Mouse (Mus musculus) midbrain, postnatal 0 days (tissue): ENCODE data around the gene Cnppd1. TPM values are rescaled to one million over a fixed set of nuclear protein-coding genes. Genes with fewer than 3 reads are reported as not detected.
A peak's percentile ranks its signal among the peaks of the same experiment; 100 is the strongest.

Source experiments
- ATAC-seq: fragments of 200-750 bp; cut with Nextera tagmentation; 2 replicates; pipeline ENCODE4 v1.8.0; 2017; ENCODE audit warnings: moderate number of reproducible peaks, mild to moderate bottlenecking, moderate TSS enrichment, moderate library complexity; ENCODE audit not compliant: low FRiP score
- DNase-seq: peaks from one replicate; pipeline ENCODE4 v3.0.0-alpha.2; 2015; ENCODE audit warnings: low spot score
- H3K27ac ChIP-seq: fragments of 300-500 bp; sonication (generic); 2 replicates; pipeline ENCODE4 v1.5.1; 2014; ENCODE audit warnings: low read depth, mild to moderate bottlenecking, low read length, mixed read lengths
- H3K27me3 ChIP-seq: fragments of 300-500 bp; sonication (generic); 2 replicates; pipeline ENCODE4 v1.6.1; 2014; ENCODE audit warnings: low read length, control low read depth, mixed read lengths; ENCODE audit not compliant: insufficient read depth
- H3K36me3 ChIP-seq: fragments of 300-500 bp; sonication (generic); 2 replicates; pipeline ENCODE4 v1.6.1; 2014; ENCODE audit warnings: low read length, control low read depth, mixed read lengths; ENCODE audit not compliant: insufficient read depth
- H3K4me1 ChIP-seq: fragments of 300-500 bp; sonication (generic); 2 replicates; pipeline ENCODE4 v1.6.1; 2014; ENCODE audit warnings: mild to moderate bottlenecking, control low read depth, antibody characterized with exemption, low read length, mixed read lengths; ENCODE audit not compliant: insufficient read depth
- H3K4me2 ChIP-seq: fragments of 300-500 bp; sonication (generic); 2 replicates; pipeline ENCODE4 v1.6.1; 2014; ENCODE audit warnings: low read depth, mild to moderate bottlenecking, low read length, mixed read lengths; ENCODE audit not compliant: poor library complexity, severe bottlenecking
- H3K4me3 ChIP-seq: fragments of 300-500 bp; sonication (generic); 2 replicates; pipeline ENCODE4 v1.5.1; 2014; ENCODE audit warnings: low read depth, mild to moderate bottlenecking, low read length, moderate library complexity
- H3K9ac ChIP-seq: fragments of 300-500 bp; sonication (generic); replicated peaks from 2 replicates; pipeline ENCODE4 v1.6.1; 2014; ENCODE audit warnings: mild to moderate bottlenecking, low read length, moderate library complexity, mixed read lengths; ENCODE audit not compliant: poor library complexity, severe bottlenecking
- H3K9me3 ChIP-seq: fragments of 300-500 bp; sonication (generic); 2 replicates; pipeline ENCODE4 v1.6.1; 2016; ENCODE audit warnings: low read length, control low read depth
- CTCF ChIP-seq: IDR thresholded peaks from 2 replicates; pipeline ENCODE4 v1.5.1; 2016; ENCODE audit warnings: antibody characterized with exemption, mild to moderate bottlenecking
- WGBS: fragments of 180-500 bp; shearing (Covaris S2); extraction: QIAGEN DNeasy Blood & Tissue Kit; methylation state at CpG from one replicate; pipeline ENCODE4 v1.1.7; 2014; 5-methylcytosine and 5-hydroxymethylcytosine counted together
- polyA plus RNA-seq: library from polyadenylated mRNA; unstranded; fragments of >200 nt; fragmentation: Nextera tagmentation; extraction: Ambion mirVana; gene quantifications from 2 replicates; pipeline ENCODE4 v1.2.1, GENCODE M21; 2015
- total RNA-seq: library from RNA; depleted of rRNA; stranded (reverse); fragments of >200 nt; gene quantifications from 2 replicates; pipeline ENCODE4 v1.2.3, GENCODE M21; 2014; rRNA removed

Gene Cnppd1
- total and polyA plus RNA-seq, 2 experiments from 2014 or later: 48.4 to 50.5 TPM

GRCm38 (mm10) chr1:75125418-75125817, 17.1 kb downstream of the Cnppd1 start:
- Histone ChIP-seq H3K4me2 (peak overlapping the region; percentile 50), H3K27ac (peak overlapping the region; percentile 82), H3K27me3 (no peaks in the 10 kb centered on the region), H3K4me3 (peak overlapping the region; percentile 61), H3K9me3 (no peaks in the 10 kb centered on the region), H3K36me3 (no peaks in the 10 kb centered on the region), H3K9ac (peak overlapping the region; percentile 66; the same call in 1 of the 2 replicates), H3K4me1 (no peaks in the 10 kb centered on the region)
- 34% methylated on average over 5 of the region's 5 CpGs for WGBS
- TF ChIP-seq CTCF: no peak
- ATAC-seq (no peak), DNase-seq (no peak)

DNA sequence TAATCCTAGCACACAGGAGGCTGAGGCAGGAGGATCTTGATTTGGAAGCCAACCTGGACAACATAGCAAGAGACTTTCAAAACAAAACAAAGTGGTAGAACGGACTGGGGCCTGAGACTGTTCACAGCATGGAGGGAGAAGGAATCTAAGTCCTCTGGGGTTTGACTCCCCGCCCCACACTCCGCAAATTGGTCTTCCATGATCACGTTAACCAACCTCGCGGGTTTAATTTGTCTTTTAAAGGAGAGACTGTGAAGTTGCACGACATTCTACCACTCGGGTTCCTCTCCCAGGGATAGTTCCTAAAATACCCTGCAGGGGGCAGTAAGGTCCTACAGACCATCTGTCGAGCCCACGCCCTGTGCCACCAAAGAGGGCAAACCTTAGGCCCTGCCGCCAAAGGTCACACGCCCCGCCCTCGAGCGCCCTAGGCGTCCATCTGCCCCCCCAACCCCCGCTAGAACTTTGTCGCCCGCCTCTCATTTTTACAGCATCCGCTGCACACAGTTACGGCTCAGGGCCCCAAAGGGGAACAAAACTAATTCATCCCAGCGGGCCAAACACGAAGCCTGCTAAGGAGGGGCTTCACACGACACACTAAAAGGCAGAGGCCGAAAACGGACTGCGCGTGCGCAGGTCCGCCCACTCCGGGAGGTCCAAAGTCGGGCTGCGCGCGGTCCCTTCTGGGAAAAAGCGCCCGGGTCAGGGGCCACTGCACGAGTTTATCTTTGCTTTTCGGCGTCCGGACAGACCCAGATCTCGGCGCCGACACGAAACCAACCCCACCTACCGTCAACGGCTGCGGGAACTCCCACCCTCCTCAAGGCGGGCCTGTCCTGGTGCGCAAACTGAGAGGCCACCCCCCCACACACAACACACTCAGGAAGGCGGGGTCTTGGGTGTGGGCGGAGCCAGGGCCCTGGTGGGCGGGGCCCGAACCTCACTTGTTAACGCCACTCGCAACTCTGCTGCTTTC, 17.9 kb downstream of the Cnppd1 start, which contains the start of gene Nhej1:
Nhej1 (minus strand) TSS at position 855 of the 976 bp plus-strand sequence.
- TF ChIP-seq CTCF: peak; percentile 83
- WGBS: 1% methylated on average over 55 of the region's 56 CpGs
- Histone ChIP-seq H3K27me3 (no peaks in the 10 kb centered on the region), H3K4me2 (peak within 1 kb of the TSS; percentile 50), H3K27ac (peak within 1 kb of the TSS; percentile 82), H3K9ac (peak within 1 kb of the TSS; percentile 66), H3K4me3 (peak within 1 kb of the TSS; percentile 61), H3K9me3 (no peaks in the 10 kb centered on the region), H3K36me3 (no peaks in the 10 kb centered on the region), H3K4me1 (no peaks in the 10 kb centered on the region)
- DNase-seq (peak; percentile 98), ATAC-seq (peak; percentile 96)

DNA sequence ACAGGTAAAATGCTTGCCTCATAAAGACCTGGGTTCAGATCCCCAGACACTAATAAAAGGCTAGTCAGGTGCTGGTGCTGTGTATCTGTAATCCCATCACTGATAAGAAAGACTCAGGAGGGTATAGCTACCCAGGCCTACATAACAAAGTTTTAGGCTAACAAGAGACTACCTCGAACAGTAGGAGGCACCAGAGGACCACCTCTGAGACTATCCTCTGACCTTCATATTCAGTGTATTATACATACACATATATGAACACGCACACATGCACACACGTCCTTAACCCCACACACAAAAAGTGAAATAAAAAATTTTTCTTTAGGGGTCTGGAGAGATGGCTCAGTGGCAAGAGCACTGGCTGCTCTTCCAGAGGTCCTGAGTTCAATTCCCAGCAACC, 20.3 kb downstream of the Cnppd1 start:
- no peak overlapping the region for H3K27ac ChIP-seq
- no peak overlapping the region for H3K4me2 ChIP-seq
- 80% methylated on average over 3 of the region's 3 CpGs for WGBS
- H3K4me3 ChIP-seq: no peak overlapping the region
- no peaks in the 10 kb centered on the region for H3K36me3 ChIP-seq
- peak; percentile 22; the same call in 1 of the 2 replicates for TF ChIP-seq CTCF
- H3K9ac ChIP-seq: no peak overlapping the region
- no peaks in the 10 kb centered on the region for H3K9me3 ChIP-seq
- ATAC-seq (no peak), DNase-seq (no peak)
- no peaks in the 10 kb centered on the region for H3K27me3 ChIP-seq
- no peaks in the 10 kb centered on the region for H3K4me1 ChIP-seq

Other genes starting within 250 kb of the Cnppd1 start
- not detected in 2 replicates for gene Cryba2, start 249.6 kb downstream of the Cnppd1 start, total RNA-seq
- gene Cryba2, start 249.6 kb downstream of the Cnppd1 start, polyA plus RNA-seq: 0.49 and 0.80 TPM in 2 replicates
- gene Cfap65, start 207.1 kb downstream of the Cnppd1 start, total RNA-seq: 4.0 and 4.1 TPM in 2 replicates
- 0.94 and 1.5 TPM in 2 replicates for gene Cfap65, start 207.1 kb downstream of the Cnppd1 start, polyA plus RNA-seq
- gene Ihh, start 191.0 kb downstream of the Cnppd1 start, total RNA-seq: 0.16 and 1.2 TPM in 2 replicates
- 0.21 TPM in 2 replicates for gene Ihh, start 191.0 kb downstream of the Cnppd1 start, polyA plus RNA-seq
- 1.8 and 2.4 TPM in 2 replicates for gene Nhej1, start 17.5 kb downstream of the Cnppd1 start, total RNA-seq
- 2.9 and 3.4 TPM in 2 replicates for gene Nhej1, start 17.5 kb downstream of the Cnppd1 start, polyA plus RNA-seq
- not detected in 2 replicates for gene Slc23a3, start 8.8 kb downstream of the Cnppd1 start, total RNA-seq
- gene Slc23a3, start 8.8 kb downstream of the Cnppd1 start, polyA plus RNA-seq: not detected in 2 replicates
- gene Retreg2, start 67 bp upstream of the Cnppd1 start, total RNA-seq: 220 and 228 TPM in 2 replicates
- 145 TPM in 2 replicates for gene Retreg2, start 67 bp upstream of the Cnppd1 start, polyA plus RNA-seq
- 28.5 and 38.4 TPM in 2 replicates for gene Zfand2b, start 25.9 kb upstream of the Cnppd1 start, total RNA-seq
- 41.1 and 42.5 TPM in 2 replicates for gene Zfand2b, start 25.9 kb upstream of the Cnppd1 start, polyA plus RNA-seq
- gene Abcb6, start 37.7 kb upstream of the Cnppd1 start, total RNA-seq: 43.5 and 44.6 TPM in 2 replicates
- 46.7 and 49.1 TPM in 2 replicates for gene Abcb6, start 37.7 kb upstream of the Cnppd1 start, polyA plus RNA-seq
- 20.1 and 27.7 TPM in 2 replicates for gene Ankzf1, start 49.4 kb upstream of the Cnppd1 start, total RNA-seq
- 15.7 and 17.0 TPM in 2 replicates for gene Ankzf1, start 49.4 kb upstream of the Cnppd1 start, polyA plus RNA-seq
- 97.0 and 135 TPM in 2 replicates for gene Atg9a, start 49.5 kb upstream of the Cnppd1 start, total RNA-seq
- gene Atg9a, start 49.5 kb upstream of the Cnppd1 start, polyA plus RNA-seq: 71.8 and 75.6 TPM in 2 replicates
- gene Glb1l, start 68.1 kb upstream of the Cnppd1 start, total RNA-seq: 18.3 and 25.6 TPM in 2 replicates
- 18.2 and 18.4 TPM in 2 replicates for gene Glb1l, start 68.1 kb upstream of the Cnppd1 start, polyA plus RNA-seq
- gene Stk16, start 68.1 kb upstream of the Cnppd1 start, total RNA-seq: 98.8 and 130 TPM in 2 replicates
- 111 and 113 TPM in 2 replicates for gene Stk16, start 68.1 kb upstream of the Cnppd1 start, polyA plus RNA-seq
- gene Tuba4a, start 77.2 kb upstream of the Cnppd1 start, total RNA-seq: 99.2 and 165 TPM in 2 replicates
- gene Tuba4a, start 77.2 kb upstream of the Cnppd1 start, polyA plus RNA-seq: 87.0 and 115 TPM in 2 replicates
- not detected in 2 replicates for gene A630095N17Rik, start 89.4 kb upstream of the Cnppd1 start, total RNA-seq
- not detected in 2 replicates for gene A630095N17Rik, start 89.4 kb upstream of the Cnppd1 start, polyA plus RNA-seq
- gene Dnajb2, start 93.7 kb upstream of the Cnppd1 start, total RNA-seq: 43.6 and 46.7 TPM in 2 replicates
- 61.7 and 65.1 TPM in 2 replicates for gene Dnajb2, start 93.7 kb upstream of the Cnppd1 start, polyA plus RNA-seq
- 116 and 127 TPM in 2 replicates for gene Ptprn, start 121.8 kb upstream of the Cnppd1 start, total RNA-seq
- gene Ptprn, start 121.8 kb upstream of the Cnppd1 start, polyA plus RNA-seq: 51.4 and 52.2 TPM in 2 replicates
- gene Resp18, start 135.7 kb upstream of the Cnppd1 start, total RNA-seq: 302 and 332 TPM in 2 replicates
- gene Resp18, start 135.7 kb upstream of the Cnppd1 start, polyA plus RNA-seq: 409 and 416 TPM in 2 replicates
- gene Dnpep, start 175.3 kb upstream of the Cnppd1 start, total RNA-seq: 145 TPM in 2 replicates
- gene Dnpep, start 175.3 kb upstream of the Cnppd1 start, polyA plus RNA-seq: 128 and 139 TPM in 2 replicates
- 1.9 and 2.6 TPM in 2 replicates for gene Des, start 217.6 kb upstream of the Cnppd1 start, total RNA-seq
- gene Des, start 217.6 kb upstream of the Cnppd1 start, polyA plus RNA-seq: 1.4 and 1.6 TPM in 2 replicates
- 62.9 and 70.6 TPM in 2 replicates for gene Speg, start 232.6 kb upstream of the Cnppd1 start, total RNA-seq
- 22.0 and 23.7 TPM in 2 replicates for gene Speg, start 232.6 kb upstream of the Cnppd1 start, polyA plus RNA-seq